20 mouse cellular contexts compared by ENCODE assay signal in the genomic region with DNA sequence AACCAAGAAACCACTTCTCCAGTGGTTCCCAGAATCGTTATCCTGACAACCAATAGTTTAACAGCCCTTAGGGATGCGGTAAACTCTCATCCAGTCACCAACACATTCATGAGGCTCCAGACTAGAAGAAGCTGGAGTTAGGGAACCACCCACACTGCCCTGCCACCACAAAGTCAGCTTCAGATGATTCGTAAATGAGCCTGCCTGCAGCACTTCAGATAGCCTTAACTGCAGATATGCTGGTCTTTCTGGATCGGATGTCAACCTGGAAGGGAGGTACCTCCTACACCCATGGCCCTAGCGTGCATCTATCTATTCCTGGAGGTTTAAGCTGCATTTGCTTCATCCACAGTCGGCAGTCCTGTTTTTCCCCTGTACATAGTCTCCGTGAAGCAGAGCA. TPM values are rescaled to one million over a fixed set of nuclear protein-coding genes. Genes with fewer than 3 reads are reported as not detected.
DNase-seq lines count a peak whose midpoint lies in the region; ATAC-seq lines count a peak whose summit lies in the region.
"Had no signal": no experiment of that assay in that cellular context is flagged by ENCODE, and none has a peak within 500 bp of the region (broad histone marks: within the 10 kb centered on the region; RNA-seq: fewer than 3 reads in every experiment).

No protein-coding gene starts in this region.

- no peak overlapping the region for H3K9ac ChIP-seq in liver, embryonic 11.5 days (ENCODE audit: low read depth, low read length)
- H3K9ac ChIP-seq: embryonic facial prominence, embryonic 15.5 days; forebrain, embryonic 12.5 days; hindbrain, embryonic 12.5 days; lung, embryonic 14.5 days had no signal

- DNase-seq in frontal cortex, postnatal 36 days (ENCODE audit: low spot score in 2 of 2): peak; percentile 16 to 19
- DNase-seq in frontal cortex, postnatal 14 days (ENCODE audit: low spot score in 2 of 2): no peak
- peak; percentile 46 for DNase-seq in right cerebral cortex, adult 18-20 months
- no peak for DNase-seq in right cerebral cortex, postnatal 25 days
- DNase-seq in liver, embryonic 11.5 days (ENCODE audit: low spot score): no peak
- no peak for DNase-seq in cerebellum, adult 9-10 months
- DNase-seq: cerebellum, adult 11 months; cerebellum, postnatal 25 days; kidney, postnatal 36 days; lung, embryonic 14.5 days; lung, postnatal 36 days; right cerebral cortex, postnatal 4 days had no signal

- H3K36me3 ChIP-seq in liver, embryonic 11.5 days (ENCODE audit: control insufficient read depth, insufficient read depth, low read length): no peaks in the 10 kb centered on the region
- H3K36me3 ChIP-seq: embryonic facial prominence, embryonic 15.5 days; forebrain, embryonic 12.5 days; hindbrain, embryonic 12.5 days had no signal

- ATAC-seq in liver, embryonic 11.5 days (replicated peaks; ENCODE audit: low FRiP score): peak; percentile 77
- peak; percentile 77 for ATAC-seq in megakaryocyte-erythroid progenitor cell, adult 5-6 weeks (replicated peaks; ENCODE audit: low FRiP score, low TSS enrichment, poor library complexity, severe bottlenecking)
- no peak for ATAC-seq in inflammation-experienced regulatory T-cells, adult 6 months

- H3K4me1 ChIP-seq in liver, embryonic 11.5 days (replicated peaks; ENCODE audit: control insufficient read depth, insufficient read depth, low read length): peaks cover 11% of the 10 kb centered on the region; the same call in 1 of the 2 replicates
- H3K4me1 ChIP-seq: embryonic facial prominence, embryonic 15.5 days; forebrain, embryonic 12.5 days; hindbrain, embryonic 12.5 days had no signal

- H3K27me3 ChIP-seq in liver, embryonic 11.5 days (replicated peaks; ENCODE audit: control insufficient read depth, insufficient read depth, low read length): no peaks in the 10 kb centered on the region
- H3K27me3 ChIP-seq: embryonic facial prominence, embryonic 15.5 days; forebrain, embryonic 12.5 days; hindbrain, embryonic 12.5 days had no signal

- H3K9me3 ChIP-seq in liver, embryonic 11.5 days (ENCODE audit: control insufficient read depth, low read length): no peaks in the 10 kb centered on the region
- H3K9me3 ChIP-seq: embryonic facial prominence, embryonic 15.5 days; forebrain, embryonic 12.5 days; G1E; hindbrain, embryonic 12.5 days had no signal

- 0 out of 2 replicates have a peak overlapping the region, but pooled peaks have one; percentile 14 for H3K27ac ChIP-seq in liver, embryonic 11.5 days (ENCODE audit: low read depth, low read length)
- H3K27ac ChIP-seq: embryonic facial prominence, embryonic 15.5 days; forebrain, embryonic 12.5 days; hindbrain, embryonic 12.5 days; stomach, postnatal 0 days had no signal

- no peak overlapping the region for H3K4me3 ChIP-seq in liver, embryonic 11.5 days (ENCODE audit: low read depth, low read length)
- H3K4me3 ChIP-seq: embryonic facial prominence, embryonic 15.5 days; forebrain, embryonic 12.5 days; hindbrain, embryonic 12.5 days had no signal

- WGBS in liver, embryonic 11.5 days: 57% methylated on average over 7 of the region's 7 CpGs

- H3K4me2 ChIP-seq in liver, embryonic 11.5 days: peak overlapping the region; percentile 11; the same call in 1 of the 2 replicates
- H3K4me2 ChIP-seq: embryonic facial prominence, embryonic 15.5 days; forebrain, embryonic 12.5 days; hindbrain, embryonic 12.5 days; lung, embryonic 14.5 days; midbrain, embryonic 11.5 days had no signal

RNA-seq across cellular contexts. Expression of gene Rwdd3, which starts 50.5 kb away (rescaled TPM):
- polyA plus RNA-seq in liver, embryonic 11.5 days (2014; fragmentation: Nextera tagmentation; extraction: Ambion mirVana): 2.9 and 3.7 TPM in 2 replicates
- 4.4 and 9.6 TPM in 2 replicates for total RNA-seq in megakaryocyte-erythroid progenitor cell, adult 5-6 weeks (2014; fragmentation: Nextera tagmentation)
- total RNA-seq in megakaryocyte-erythroid progenitor cell, adult 5-6 weeks (2017): 11.5 and 26.4 TPM in 2 replicates
- polyA plus RNA-seq in inflammation-experienced regulatory T-cells, adult 6 months (2017; shearing (Covaris generic)): 10 to 100 TPM in 1 of 3 experiments, 1 to 10 TPM in 2; 1.5 to 11.0 (median 9.7) TPM

Comparison
In these comparisons a context has a peak if more than half of its experiments do, and no peak if none do; other contexts are left out.
1. DNase-seq: peak in frontal cortex, postnatal 36 days (2 of 2) and right cerebral cortex, adult 18-20 months (single experiment); none in frontal cortex, postnatal 14 days (0 of 2), right cerebral cortex, postnatal 25 days (single experiment), liver, embryonic 11.5 days (single experiment) and cerebellum, adult 9-10 months (single experiment).